Mouse (Mus musculus) liver, embryonic 16.5 days (tissue): Measurements from ENCODE around the gene Syap1. TPM values are rescaled to one million over a fixed set of nuclear protein-coding genes. Genes with fewer than 3 reads are reported as not detected.

ENCODE experiments used
- microRNA counts: library from miRNA; unstranded; fragments of <30 nt; microRNA quantifications from one replicate; lab custom pipeline; 2016
- microRNA-seq: library from miRNA; unstranded; fragments of <30 nt; microRNA quantifications from one replicate; pipeline ENCODE4, GENCODE M21; 2016
- polyA plus RNA-seq: library from polyadenylated mRNA; unstranded; fragments of >200 nt; fragmentation: Nextera tagmentation; extraction: Ambion mirVana; gene quantifications from 2 replicates; pipeline ENCODE4 v1.2.1, GENCODE M21; 2015

The Syap1 gene
- polyA plus RNA-seq, 1 experiment from 2014 or later, result 12.3 TPM

MicroRNAs within 50 kb of the gene (microRNA counts, 519-probe panel; counts per million panel counts)
- 2,403 counts per million, percentile 59 among the panel's probes with 10 or more counts for microRNA mmu-miR-3473 (lab: Ali Mortazavi, UCI)

Small RNAs within 50 kb of the gene (microRNA-seq; reads per million reads assigned to microRNA genes)
- not detected for gene Mir3473a

Other genes starting within 250 kb of the Syap1 start
- 0.73 and 0.76 TPM in 2 replicates for gene Reps2, start 244.8 kb downstream of the Syap1 start, polyA plus RNA-seq
- 354 and 355 TPM in 2 replicates for gene Rbbp7, start 128.0 kb downstream of the Syap1 start, polyA plus RNA-seq
- 7.6 and 7.8 TPM in 2 replicates for gene Txlng, start 59.0 kb downstream of the Syap1 start, polyA plus RNA-seq
- gene Ctps2, start 12.8 kb upstream of the Syap1 start, polyA plus RNA-seq, result 45.8 and 51.5 TPM in 2 replicates
- gene S100g, start 76.2 kb upstream of the Syap1 start, polyA plus RNA-seq, result 9.9 and 13.4 TPM in 2 replicates